Mouse (Mus musculus) liver, embryonic 14.5 days (tissue): ENCODE measurements at regions not wholly inside any gene's neighbourhood (a gene's known extent, or its start where the extent isn't known, plus 50 kb on each side); places are given as distances from the start of the nearest gene placed in this dataset.

ENCODE experiments used
- ATAC-seq: fragments of 200-750 bp; cut with Nextera tagmentation; 2 replicates; pipeline ENCODE4 v1.8.0; 2017; ENCODE audit warnings: moderate number of reproducible peaks, mild to moderate bottlenecking, moderate library complexity; ENCODE audit not compliant: insufficient read depth
- DNase-seq, 3 experiments: peaks; one replicate each; pipeline ENCODE4 v3.0.0-alpha.2; 2012 to 2013; ENCODE audit warnings: low read depth in 3 of 3, low spot score in 3 of 3
- H3K27ac ChIP-seq: fragments of 300-500 bp; sonication (generic); 2 replicates; pipeline ENCODE4 v1.5.1; 2014; ENCODE audit warnings: moderate library complexity, mild to moderate bottlenecking, control low read depth, inconsistent platforms
- H3K27me3 ChIP-seq: fragments of 300-500 bp; sonication (generic); 2 replicates; pipeline ENCODE4 v1.6.1; 2014; ENCODE audit warnings: mild to moderate bottlenecking, low read length, moderate library complexity; ENCODE audit not compliant: control insufficient read depth, insufficient read depth
- H3K36me3 ChIP-seq: fragments of 300-500 bp; sonication (generic); replicated peaks from 2 replicates; pipeline ENCODE4 v1.6.1; 2014; ENCODE audit warnings: low read depth; ENCODE audit not compliant: control insufficient read depth, insufficient read depth
- H3K4me1 ChIP-seq, 2 experiments: fragments of 200-500 bp in 1 of 2; fragments of 300-500 bp in 1 of 2; sonication (generic) in 1 of 2; replicated peaks; 2 replicates each; pipeline ENCODE4 v1.6.1; 2012 to 2014; ENCODE audit warnings: antibody characterized with exemption in 1 of 2, inconsistent platforms in 1 of 2, low read length in 1 of 2; ENCODE audit not compliant: control insufficient read depth in 2 of 2, insufficient read depth in 2 of 2
- H3K4me2 ChIP-seq: fragments of 300-500 bp; sonication (generic); 2 replicates; pipeline ENCODE4 v1.6.1; 2014; ENCODE audit warnings: low read depth, mild to moderate bottlenecking, control low read depth, moderate library complexity
- H3K4me3 ChIP-seq, 2 experiments: fragments of 200-500 bp in 1 of 2; fragments of 300-500 bp in 1 of 2; sonication (generic) in 1 of 2; 2 replicates each; pipeline ENCODE4 v1.5.1; 2012 to 2014; ENCODE audit warnings: low read depth in 2 of 2, low read length in 2 of 2, mild to moderate bottlenecking in 2 of 2, control low read depth in 1 of 2, inconsistent platforms in 1 of 2, moderate library complexity in 1 of 2; ENCODE audit not compliant: insufficient read depth in 1 of 2
- H3K9ac ChIP-seq: fragments of 300-500 bp; sonication (generic); replicated peaks from 2 replicates; pipeline ENCODE4 v1.6.1; 2014; ENCODE audit warnings: mild to moderate bottlenecking, control low read depth, moderate library complexity
- H3K9me3 ChIP-seq: fragments of 300-500 bp; sonication (generic); 2 replicates; pipeline ENCODE4 v1.6.1; 2016; ENCODE audit warnings: low read length, mixed read lengths; ENCODE audit not compliant: control insufficient read depth
- CTCF ChIP-seq: IDR thresholded peaks from 2 replicates; pipeline ENCODE4 v1.5.1; 2016; ENCODE audit warnings: antibody characterized with exemption, low read depth, control low read depth
- EP300 ChIP-seq: IDR thresholded peaks from 2 replicates; pipeline ENCODE4 v1.6.1; 2016; ENCODE audit warnings: antibody characterized with exemption, low read depth
- WGBS: fragments of 180-500 bp; shearing (Covaris S2); extraction: QIAGEN DNeasy Blood & Tissue Kit; methylation state at CpG from one replicate; pipeline ENCODE4 v1.1.7; 2014; ENCODE audit not compliant: insufficient replicate concordance; 5-methylcytosine and 5-hydroxymethylcytosine counted together

DNA sequence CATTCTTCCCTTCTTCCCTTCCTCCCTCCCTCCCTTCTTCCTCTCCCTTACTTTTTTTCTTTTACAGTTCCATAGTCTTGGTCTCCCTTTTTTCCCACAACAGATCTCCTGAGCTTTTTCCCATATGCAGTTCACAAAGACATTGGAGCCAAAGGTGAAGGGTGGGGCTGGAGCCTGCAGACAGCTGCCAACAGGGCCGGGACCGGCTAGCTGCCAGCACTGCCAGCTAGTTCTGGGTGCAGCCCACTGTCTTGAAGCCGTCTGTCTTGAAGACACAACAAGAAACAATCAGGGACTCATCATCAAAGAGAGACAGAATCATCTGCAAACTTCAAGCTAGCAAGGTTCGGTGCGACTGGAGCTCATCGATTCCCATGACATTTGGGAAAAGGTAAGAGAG lies 588.9 kb upstream of the Pitx2 start:
- Histone ChIP-seq H3K27ac (no peak overlapping the region), H3K9ac (no peak overlapping the region), H3K36me3 (no peaks in the 10 kb centered on the region), H3K4me3 (no peak overlapping the region), H3K27me3 (no peaks in the 10 kb centered on the region), H3K4me2 (no peak overlapping the region), H3K4me1 (no peaks in the 10 kb centered on the region), H3K9me3 (no peaks in the 10 kb centered on the region)
- ATAC-seq, result no peak
- DNase-seq, result no peak
- TF ChIP-seq CTCF (no peak), EP300 (no peak)
- 75% methylated on average over 6 of the region's 6 CpGs for WGBS

DNA sequence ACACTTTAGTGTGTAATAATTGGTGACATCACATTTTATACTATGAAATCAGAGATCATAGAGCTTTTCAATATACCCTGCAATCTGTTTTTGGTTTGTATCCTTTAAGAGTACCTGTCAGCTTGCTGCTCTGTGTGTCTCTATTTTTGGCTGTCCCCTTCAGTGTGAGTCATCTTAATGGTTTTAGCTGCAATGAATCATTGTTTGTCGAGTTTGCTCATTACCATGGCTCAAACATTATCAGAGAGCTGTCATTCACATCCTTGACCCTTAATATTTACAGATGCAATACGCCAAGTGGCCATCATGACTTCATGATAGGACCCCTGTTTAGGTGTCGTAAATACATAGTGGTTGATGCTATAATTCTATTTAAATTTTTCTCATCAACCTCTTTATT lies 591.0 kb upstream of the Pitx2 start:
- no peak overlapping the region for H3K4me3 ChIP-seq
- H3K4me2 ChIP-seq, result no peak overlapping the region
- ATAC-seq (no peak), DNase-seq (no peak)
- no peaks in the 10 kb centered on the region for H3K27me3 ChIP-seq
- no peak overlapping the region for H3K27ac ChIP-seq
- no peak overlapping the region for H3K9ac ChIP-seq
- no peaks in the 10 kb centered on the region for H3K9me3 ChIP-seq
- WGBS, result 40% methylated on average over 3 of the region's 3 CpGs
- H3K4me1 ChIP-seq, result no peaks in the 10 kb centered on the region
- no peak for TF ChIP-seq CTCF
- TF ChIP-seq EP300, result no peak
- H3K36me3 ChIP-seq, result no peaks in the 10 kb centered on the region

DNA sequence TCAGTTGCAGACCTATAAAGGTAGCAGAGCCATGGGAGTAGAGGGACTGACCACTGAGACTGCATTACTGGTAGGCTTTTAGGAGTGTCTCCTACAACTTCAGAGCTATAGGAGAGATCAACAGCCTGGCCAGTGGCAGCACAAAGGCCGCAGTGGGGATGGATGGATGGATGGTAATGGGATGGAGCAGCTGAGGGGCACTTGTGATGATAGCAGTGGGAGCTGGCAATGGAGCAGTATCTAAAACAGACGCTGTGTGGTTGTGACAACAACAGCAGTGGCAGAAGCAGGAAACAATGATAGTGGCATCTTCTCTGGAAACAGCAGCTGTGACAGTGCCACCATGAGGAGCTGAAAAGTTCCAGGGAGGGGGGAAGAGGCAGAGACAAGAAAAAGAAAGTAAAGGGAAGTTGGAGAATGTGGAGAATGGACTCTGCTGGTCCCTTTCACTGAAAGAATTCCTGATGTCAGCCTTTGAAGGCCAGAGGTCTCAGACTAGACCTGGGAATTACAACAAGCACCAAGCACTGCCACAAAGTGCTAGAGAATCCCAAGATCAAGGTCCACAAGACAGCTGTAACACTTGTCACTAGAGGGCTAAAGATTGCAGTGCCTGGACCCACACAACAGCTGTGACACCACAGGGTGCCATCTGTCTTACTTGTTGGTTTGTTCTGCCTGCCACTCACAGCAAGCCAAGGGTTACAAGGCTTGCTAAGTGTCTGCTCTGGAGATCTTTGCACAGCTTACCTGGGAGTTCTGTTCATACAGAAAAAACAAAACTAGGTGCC lies 624.1 kb upstream of the Pitx2 start:
- no peaks in the 10 kb centered on the region for H3K36me3 ChIP-seq
- no peaks in the 10 kb centered on the region for H3K27me3 ChIP-seq
- H3K9me3 ChIP-seq, result no peaks in the 10 kb centered on the region
- 44% methylated on average over 2 of the region's 2 CpGs for whole genome bisulfite sequencing
- H3K9ac ChIP-seq, result no peak overlapping the region
- DNase-seq, result no peak
- ATAC-seq, result no peak
- no peak overlapping the region for H3K27ac ChIP-seq
- TF ChIP-seq CTCF, result no peak
- no peak for TF ChIP-seq EP300
- H3K4me1 ChIP-seq, result no peaks in the 10 kb centered on the region
- no peak overlapping the region for H3K4me3 ChIP-seq
- no peak overlapping the region for H3K4me2 ChIP-seq

DNA sequence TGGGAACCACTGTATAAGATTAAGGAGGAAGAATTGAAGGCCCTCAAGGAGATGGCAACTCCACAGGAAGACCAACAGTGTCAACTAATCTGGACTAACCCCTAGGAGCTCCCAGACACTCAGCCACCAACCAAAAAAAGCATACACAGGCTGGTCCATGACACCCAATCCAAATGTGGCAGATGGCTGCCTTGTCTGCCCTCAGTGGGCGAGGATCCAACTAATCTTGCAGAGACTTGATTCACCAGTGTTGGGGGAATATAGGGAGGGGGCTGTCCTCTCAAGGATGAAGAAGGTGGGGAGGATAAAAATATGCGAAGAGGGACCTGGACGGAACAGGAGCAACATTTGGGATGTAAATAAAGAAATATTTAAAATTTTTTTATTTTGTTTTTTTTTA lies 629.1 kb upstream of the Pitx2 start:
- no peak overlapping the region for H3K27ac ChIP-seq
- DNase-seq (no peak), ATAC-seq (no peak)
- H3K4me1 ChIP-seq, result no peaks in the 10 kb centered on the region
- no peaks in the 10 kb centered on the region for H3K36me3 ChIP-seq
- WGBS, result 58% methylated on average over 3 of the region's 3 CpGs
- no peak overlapping the region for H3K4me3 ChIP-seq
- TF ChIP-seq EP300 (no peak), CTCF (no peak)
- no peaks in the 10 kb centered on the region for H3K9me3 ChIP-seq
- H3K4me2 ChIP-seq, result no peak overlapping the region
- H3K9ac ChIP-seq, result no peak overlapping the region
- H3K27me3 ChIP-seq, result no peaks in the 10 kb centered on the region

DNA sequence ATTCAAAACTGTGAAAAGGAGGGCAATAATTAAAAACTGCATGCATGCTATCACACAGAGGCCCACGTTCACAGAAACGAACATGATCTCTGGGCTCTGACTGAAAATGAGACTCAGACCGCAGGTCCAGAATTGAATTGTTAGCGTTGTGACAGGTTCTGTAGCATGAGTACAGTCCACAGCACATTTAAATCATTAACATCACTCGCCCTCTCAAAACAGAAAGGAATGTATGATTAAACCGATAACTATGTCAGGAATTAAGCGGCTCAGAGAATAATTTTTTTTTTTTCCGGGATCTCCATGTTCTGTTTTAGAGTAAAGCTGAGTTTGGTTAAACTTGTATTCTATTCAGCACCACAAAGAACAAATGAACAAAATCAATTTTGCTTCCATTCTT lies 634.3 kb upstream of the Pitx2 start:
- Histone ChIP-seq H3K9me3 (no peaks in the 10 kb centered on the region), H3K4me3 (no peak overlapping the region), H3K36me3 (no peaks in the 10 kb centered on the region), H3K27me3 (no peaks in the 10 kb centered on the region), H3K4me1 (no peaks in the 10 kb centered on the region), H3K9ac (no peak overlapping the region), H3K4me2 (no peak overlapping the region), H3K27ac (no peak overlapping the region)
- no peak for ATAC-seq
- whole genome bisulfite sequencing, result 69% methylated on average over 8 of the region's 8 CpGs
- DNase-seq, result no peak
- TF ChIP-seq EP300 (no peak), CTCF (no peak)
